Mouse (Mus musculus): ENCODE data around the gene Fcmr. TPM values are rescaled to one million over a fixed set of nuclear protein-coding genes. Genes with fewer than 3 reads are reported as not detected.

The Fcmr gene
- polyA plus RNA-seq, 1 experiment from 2014 or later, result not detected

DNA sequence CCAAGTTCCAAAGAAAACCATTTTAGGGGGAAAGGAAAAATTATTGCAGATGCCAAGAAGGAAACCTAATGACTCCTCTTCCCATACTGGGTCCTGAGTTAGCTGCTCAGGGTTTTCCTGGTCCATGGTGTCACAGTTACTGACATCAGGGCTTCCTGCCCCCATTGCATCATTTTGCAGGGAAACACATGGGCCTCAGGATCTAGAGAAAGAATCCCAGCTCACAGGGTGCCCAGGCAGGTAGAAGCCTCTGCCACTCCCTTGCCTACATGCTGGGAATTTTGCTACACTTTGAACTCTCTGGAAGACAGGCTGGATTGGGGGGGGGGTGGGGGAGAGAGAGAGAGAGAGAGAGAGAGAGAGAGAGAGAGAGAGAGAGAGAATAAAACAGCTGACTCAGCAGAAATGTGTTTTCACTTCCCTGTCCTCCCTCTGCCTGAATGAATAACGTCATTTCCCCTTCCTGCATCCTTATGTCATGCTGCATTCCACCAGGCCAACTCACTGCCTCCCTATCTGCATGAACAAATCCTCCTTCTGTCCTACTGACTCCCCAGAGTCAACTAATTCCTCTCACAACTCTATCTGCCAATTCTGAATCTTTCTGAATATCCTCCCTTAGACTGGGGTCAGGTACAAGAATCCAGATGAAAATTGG, 53.0 kb downstream of the Fcmr start:
- ATAC-seq, result no peak
- WGBS, result 13% methylated on average over 1 of the region's 1 CpGs

GRCm38 (mm10) chr1:130926484-130926883, 61.0 kb downstream of the Fcmr start:
- no peak overlapping the region for H3K27ac ChIP-seq
- no peaks in the 10 kb centered on the region for H3K27me3 ChIP-seq
- H3K9ac ChIP-seq, result no peak overlapping the region
- no peaks in the 10 kb centered on the region for H3K9me3 ChIP-seq (replicated peaks)
- no peak overlapping the region for H3K4me3 ChIP-seq
- H3K4me2 ChIP-seq, result no peak overlapping the region
- no peaks in the 10 kb centered on the region for H3K4me1 ChIP-seq
- H3K36me3 ChIP-seq (ENCODE audit: poor library complexity, severe bottlenecking), result no peaks in the 10 kb centered on the region
- no peak for ATAC-seq

More for the DNA sequence above, 53.0 kb downstream of the Fcmr start:
- no peak overlapping the region for H3K27ac ChIP-seq
- no peak overlapping the region for H3K4me2 ChIP-seq
- no peak overlapping the region for H3K9ac ChIP-seq
- H3K4me3 ChIP-seq, result no peak overlapping the region
- no peaks in the 10 kb centered on the region for H3K4me1 ChIP-seq
- H3K9me3 ChIP-seq (replicated peaks), result no peaks in the 10 kb centered on the region
- no peaks in the 10 kb centered on the region for H3K36me3 ChIP-seq (ENCODE audit: poor library complexity, severe bottlenecking)
- no peaks in the 10 kb centered on the region for H3K27me3 ChIP-seq

Other genes starting within 250 kb of the Fcmr start
- gene Zp3r, start 236.0 kb upstream of the Fcmr start, polyA plus RNA-seq (2015; fragmentation: Nextera tagmentation; extraction: Ambion mirVana), result not detected in 2 replicates
- not detected in 2 replicates for gene C4bp, start 204.0 kb upstream of the Fcmr start, polyA plus RNA-seq (2015; fragmentation: Nextera tagmentation; extraction: Ambion mirVana)
- not detected in 2 replicates for gene Gm29427, start 149.9 kb upstream of the Fcmr start, polyA plus RNA-seq (2015; fragmentation: Nextera tagmentation; extraction: Ambion mirVana)
- gene Yod1, start 148.3 kb upstream of the Fcmr start, polyA plus RNA-seq (2015; fragmentation: Nextera tagmentation; extraction: Ambion mirVana), result 21.4 and 21.6 TPM in 2 replicates
- 15.5 and 17.1 TPM in 2 replicates for gene Pfkfb2, start 136.4 kb upstream of the Fcmr start, polyA plus RNA-seq (2015; fragmentation: Nextera tagmentation; extraction: Ambion mirVana)
- gene AA986860, start 133.7 kb upstream of the Fcmr start, polyA plus RNA-seq (2015; fragmentation: Nextera tagmentation; extraction: Ambion mirVana), result 0.32 and 0.38 TPM in 2 replicates
- gene Fcamr, start 64.8 kb upstream of the Fcmr start, polyA plus RNA-seq (2015; fragmentation: Nextera tagmentation; extraction: Ambion mirVana), result not detected in 2 replicates
- not detected in 2 replicates for gene Pigr, start 39.0 kb upstream of the Fcmr start, polyA plus RNA-seq (2015; fragmentation: Nextera tagmentation; extraction: Ambion mirVana)
- not detected in 2 replicates for gene Il24, start 21.8 kb downstream of the Fcmr start, polyA plus RNA-seq (2015; fragmentation: Nextera tagmentation; extraction: Ambion mirVana)
- gene Il20, start 45.8 kb downstream of the Fcmr start, polyA plus RNA-seq (2015; fragmentation: Nextera tagmentation; extraction: Ambion mirVana), result not detected in 2 replicates
- gene Il19, start 74.4 kb downstream of the Fcmr start, polyA plus RNA-seq (2015; fragmentation: Nextera tagmentation; extraction: Ambion mirVana), result not detected in 2 replicates
- not detected in 2 replicates for gene Il10, start 154.2 kb downstream of the Fcmr start, polyA plus RNA-seq (2015; fragmentation: Nextera tagmentation; extraction: Ambion mirVana)
- 28.4 and 30.5 TPM in 2 replicates for gene Mapkapk2, start 232.2 kb downstream of the Fcmr start, polyA plus RNA-seq (2015; fragmentation: Nextera tagmentation; extraction: Ambion mirVana)